Mouse (Mus musculus): ENCODE data around the gene Mfsd11. TPM values are rescaled to one million over a fixed set of nuclear protein-coding genes. Genes with fewer than 3 reads are reported as not detected.

Mfsd11 gene
- total and polyA plus RNA-seq, 2 experiments from 2014 or later = 38.2 to 52.4 TPM

- Histone ChIP-seq H3K4me1 (ENCODE audit: insufficient read depth) (peaks cover 22% of the 10 kb centered on the region), H3K27ac (ENCODE audit: low read depth, low read length) (no peak overlapping the region; the same call in 1 of the 2 replicates), H3K4me3 (ENCODE audit: low read depth, low read length) (peak overlapping the region; percentile 27), H3K36me3 (ENCODE audit: insufficient read depth) (peaks cover 34% of the 10 kb centered on the region), H3K4me2 (ENCODE audit: low read depth) (peak overlapping the region; percentile 87), H3K9me3 (ENCODE audit: low read length) (no peaks in the 10 kb centered on the region), H3K9ac (peak overlapping the region; percentile 44), H3K27me3 (ENCODE audit: insufficient read depth, low read length) (no peaks in the 10 kb centered on the region)
- peak; percentile 47 for DNase-seq
- ATAC-seq = peak; percentile 7; the same call in 1 of the 2 replicates
- 19% methylated on average over 7 of the region's 7 CpGs for WGBS
- no peak for TF ChIP-seq CTCF (IDR thresholded peaks at IDR 0.05; ENCODE audit: low read depth)
Measured at GRCm38 (mm10) chr11:116922058-116922457, 69.8 kb downstream of the Mfsd11 start.

Other genes starting within 250 kb of the Mfsd11 start
- gene Rhbdf2, start 225.4 kb upstream of the Mfsd11 start, total RNA-seq (2014; rRNA removed) = 1.6 and 1.9 TPM in 2 replicates
- gene Rhbdf2, start 225.4 kb upstream of the Mfsd11 start, polyA plus RNA-seq (2015; fragmentation: Nextera tagmentation; extraction: Ambion mirVana) = 0.75 and 0.97 TPM in 2 replicates
- 1.5 and 3.3 TPM in 2 replicates for gene Prcd, start 198.9 kb upstream of the Mfsd11 start, total RNA-seq (2014; rRNA removed)
- 3.4 and 4.8 TPM in 2 replicates for gene Prcd, start 198.9 kb upstream of the Mfsd11 start, polyA plus RNA-seq (2015; fragmentation: Nextera tagmentation; extraction: Ambion mirVana)
- 20.7 and 22.7 TPM in 2 replicates for gene Cygb, start 198.1 kb upstream of the Mfsd11 start, total RNA-seq (2014; rRNA removed)
- 24.9 and 27.6 TPM in 2 replicates for gene Cygb, start 198.1 kb upstream of the Mfsd11 start, polyA plus RNA-seq (2015; fragmentation: Nextera tagmentation; extraction: Ambion mirVana)
- gene St6galnac1, start 76.9 kb upstream of the Mfsd11 start, total RNA-seq (2014; rRNA removed) = not detected in 2 replicates
- gene St6galnac1, start 76.9 kb upstream of the Mfsd11 start, polyA plus RNA-seq (2015; fragmentation: Nextera tagmentation; extraction: Ambion mirVana) = not detected in 2 replicates
- 9.8 TPM in 2 replicates for gene Mxra7, start 24.4 kb upstream of the Mfsd11 start, total RNA-seq (2014; rRNA removed)
- 11.7 and 16.0 TPM in 2 replicates for gene Mxra7, start 24.4 kb upstream of the Mfsd11 start, polyA plus RNA-seq (2015; fragmentation: Nextera tagmentation; extraction: Ambion mirVana)
- 40.3 and 55.4 TPM in 2 replicates for gene Mettl23, start 9.2 kb upstream of the Mfsd11 start, total RNA-seq (2014; rRNA removed)
- gene Mettl23, start 9.2 kb upstream of the Mfsd11 start, polyA plus RNA-seq (2015; fragmentation: Nextera tagmentation; extraction: Ambion mirVana) = 54.2 and 69.3 TPM in 2 replicates
- gene Jmjd6, start 9.0 kb upstream of the Mfsd11 start, total RNA-seq (2014; rRNA removed) = 41.4 and 55.9 TPM in 2 replicates
- 48.1 and 50.1 TPM in 2 replicates for gene Jmjd6, start 9.0 kb upstream of the Mfsd11 start, polyA plus RNA-seq (2015; fragmentation: Nextera tagmentation; extraction: Ambion mirVana)
- gene Srsf2, start 654 bp downstream of the Mfsd11 start, total RNA-seq (2014; rRNA removed) = 249 and 262 TPM in 2 replicates
- gene Srsf2, start 654 bp downstream of the Mfsd11 start, polyA plus RNA-seq (2015; fragmentation: Nextera tagmentation; extraction: Ambion mirVana) = 477 and 486 TPM in 2 replicates
- 88.5 and 95.4 TPM in 2 replicates for gene Mgat5b, start 66.4 kb downstream of the Mfsd11 start, total RNA-seq (2014; rRNA removed)
- gene Mgat5b, start 66.4 kb downstream of the Mfsd11 start, polyA plus RNA-seq (2015; fragmentation: Nextera tagmentation; extraction: Ambion mirVana) = 27.0 and 31.0 TPM in 2 replicates

All from forebrain, postnatal 0 days (tissue).